Mouse (Mus musculus): ENCODE results near the gene Gabrg2. TPM values are rescaled to one million over a fixed set of nuclear protein-coding genes. Genes with fewer than 3 reads are reported as not detected.

The Gabrg2 gene
- not detected for polyA plus RNA-seq (2015; fragmentation: Illumina TruSeq; extraction: RNeasy Lipid Tissue Mini Kit (QIAGEN cat#74804); ENCODE audit: insufficient read depth, low read depth, low replicate concordance)

DNA sequence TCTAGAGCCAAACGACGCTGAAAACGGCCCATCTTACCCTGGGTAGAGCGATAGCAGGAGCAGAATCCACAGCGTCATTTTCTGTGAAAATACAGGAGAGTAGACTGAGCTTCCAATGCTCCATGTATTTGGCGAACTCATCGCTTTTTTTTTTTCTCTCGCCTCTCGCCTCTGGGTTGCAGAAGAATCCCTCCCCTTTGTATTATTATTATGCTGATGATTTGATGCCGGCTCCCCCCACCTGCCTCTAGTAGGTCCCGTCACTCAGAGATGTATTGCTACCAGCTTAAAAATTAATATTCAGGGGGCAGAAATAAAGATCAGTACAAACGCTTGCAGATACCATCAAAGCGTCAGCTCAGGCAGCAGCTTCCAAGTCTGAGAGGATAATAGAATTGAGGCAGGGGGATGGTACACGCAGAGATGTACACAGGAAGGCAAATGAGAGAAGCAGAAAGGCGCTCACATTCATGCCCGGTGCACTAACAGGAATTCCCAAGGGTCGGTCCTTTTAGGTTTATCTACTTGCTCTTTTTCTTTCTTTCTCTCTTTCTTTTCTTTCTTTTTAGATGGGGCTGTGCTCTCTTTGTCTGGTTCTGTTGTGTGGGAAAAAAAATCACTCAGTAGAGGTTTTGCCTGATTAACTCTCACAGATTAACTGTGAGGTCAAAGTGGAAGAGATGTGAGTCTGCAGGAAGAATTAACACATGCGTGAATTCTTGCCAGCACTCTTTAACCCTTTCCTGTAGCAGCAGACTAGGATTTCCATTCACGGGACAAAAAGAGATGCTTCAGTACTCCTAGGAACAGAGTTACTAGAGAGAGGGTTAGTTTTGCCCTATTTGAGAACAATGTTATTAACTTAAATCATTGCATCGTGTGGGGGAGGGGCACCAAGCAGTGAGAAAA is at the start of gene Gabrg2:
Gene Gabrg2 (minus strand): TSS at position 668 of the 909 bp plus-strand sequence.

Other genes with a start within 250 kb of the Gabrg2 start
- not detected for gene Gabra1, start 182.1 kb upstream of the Gabrg2 start, polyA plus RNA-seq (2015; fragmentation: Illumina TruSeq; extraction: RNeasy Lipid Tissue Mini Kit (QIAGEN cat#74804); ENCODE audit: insufficient read depth, low read depth, low replicate concordance)